Mouse (Mus musculus): ENCODE measurements around the gene B3galt5. TPM values are rescaled to one million over a fixed set of nuclear protein-coding genes. Genes with fewer than 3 reads are reported as not detected.

B3galt5 gene
- polyA plus RNA-seq (2012; ENCODE audit: low replicate concordance): 0.03 and 0.10 TPM in 2 replicates

DNA sequence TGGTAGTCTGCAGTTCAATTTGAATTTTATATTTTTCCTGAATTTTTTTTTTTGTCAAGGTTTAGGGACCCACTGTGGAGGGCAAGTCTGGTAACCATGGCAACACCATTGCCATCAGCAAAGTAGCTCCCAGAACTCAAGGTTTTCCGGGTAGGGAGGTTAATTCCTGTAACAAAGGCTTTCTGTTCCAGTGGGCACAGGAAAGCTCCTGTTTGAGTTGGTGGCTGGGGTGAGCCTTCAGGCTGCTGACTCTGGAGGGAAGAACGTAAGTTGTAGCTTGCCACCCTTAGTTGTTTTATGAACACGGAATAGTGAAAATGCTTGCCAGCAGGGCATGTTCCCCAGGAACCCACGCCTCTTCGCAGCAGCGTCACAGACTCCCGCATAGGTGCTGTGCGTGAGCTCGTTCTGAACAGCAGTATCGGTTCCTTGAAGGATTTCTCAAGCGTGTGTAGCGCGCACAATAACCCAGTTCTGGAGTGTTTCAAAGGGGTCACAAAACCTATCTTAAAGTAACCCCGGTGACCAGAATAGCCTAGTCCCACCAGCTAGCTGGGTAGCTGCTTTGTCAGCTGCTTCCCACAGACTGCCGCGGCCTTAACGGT lies at the start of gene B3galt5:
B3galt5 (plus strand) TSS at position 436 of the 605 bp plus-strand sequence.

DNA sequence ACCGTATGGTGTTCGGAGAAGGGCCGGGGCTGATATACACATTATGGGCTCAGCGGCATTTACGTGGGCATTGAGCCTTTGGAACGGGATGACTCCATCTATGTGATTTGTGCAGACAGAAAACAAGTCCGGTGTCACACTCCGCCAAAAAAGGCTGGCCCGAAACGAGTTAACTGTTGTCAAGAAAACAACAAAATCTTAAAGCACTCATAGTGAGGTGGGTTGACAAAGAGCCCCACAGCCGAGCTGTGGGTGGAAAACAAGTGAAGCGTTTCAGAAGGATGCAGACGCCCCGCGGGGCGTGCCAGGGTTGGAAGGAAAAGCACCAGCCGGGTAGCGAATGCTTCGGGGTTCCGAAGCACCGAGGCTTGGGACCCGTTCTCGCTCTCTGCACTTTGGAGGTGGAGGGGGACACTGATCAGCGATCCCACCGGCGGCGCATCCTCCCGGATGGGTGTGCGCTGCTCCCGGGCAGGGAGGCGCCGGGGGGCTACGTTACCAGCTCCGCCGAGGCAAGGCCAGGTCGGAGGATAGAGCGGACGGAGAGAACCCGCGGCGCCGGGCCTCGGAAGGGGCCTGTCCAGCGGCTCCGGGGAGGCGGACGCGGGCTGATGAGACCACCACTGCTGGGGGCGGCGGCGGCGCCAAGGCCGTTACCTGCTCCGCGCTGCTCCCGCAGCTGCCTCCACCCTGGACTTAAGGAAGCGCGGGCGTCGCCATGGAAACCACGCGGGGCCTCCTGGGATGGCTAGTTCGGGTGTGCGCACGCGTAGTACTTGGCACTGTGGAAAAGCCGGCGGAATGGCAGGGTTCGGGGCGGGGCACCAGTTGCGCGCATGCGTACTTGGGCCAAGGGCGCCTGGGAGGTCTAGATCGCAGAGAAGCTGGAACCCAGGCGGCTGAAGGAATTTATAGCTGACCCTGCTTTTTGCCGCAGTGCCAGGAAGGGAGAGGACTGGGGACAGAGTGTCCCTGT lies 43.8 kb upstream of the B3galt5 start, which contains the start of gene Lca5l:
Lca5l (minus strand) TSS at position 741 of the 976 bp plus-strand sequence.

DNA sequence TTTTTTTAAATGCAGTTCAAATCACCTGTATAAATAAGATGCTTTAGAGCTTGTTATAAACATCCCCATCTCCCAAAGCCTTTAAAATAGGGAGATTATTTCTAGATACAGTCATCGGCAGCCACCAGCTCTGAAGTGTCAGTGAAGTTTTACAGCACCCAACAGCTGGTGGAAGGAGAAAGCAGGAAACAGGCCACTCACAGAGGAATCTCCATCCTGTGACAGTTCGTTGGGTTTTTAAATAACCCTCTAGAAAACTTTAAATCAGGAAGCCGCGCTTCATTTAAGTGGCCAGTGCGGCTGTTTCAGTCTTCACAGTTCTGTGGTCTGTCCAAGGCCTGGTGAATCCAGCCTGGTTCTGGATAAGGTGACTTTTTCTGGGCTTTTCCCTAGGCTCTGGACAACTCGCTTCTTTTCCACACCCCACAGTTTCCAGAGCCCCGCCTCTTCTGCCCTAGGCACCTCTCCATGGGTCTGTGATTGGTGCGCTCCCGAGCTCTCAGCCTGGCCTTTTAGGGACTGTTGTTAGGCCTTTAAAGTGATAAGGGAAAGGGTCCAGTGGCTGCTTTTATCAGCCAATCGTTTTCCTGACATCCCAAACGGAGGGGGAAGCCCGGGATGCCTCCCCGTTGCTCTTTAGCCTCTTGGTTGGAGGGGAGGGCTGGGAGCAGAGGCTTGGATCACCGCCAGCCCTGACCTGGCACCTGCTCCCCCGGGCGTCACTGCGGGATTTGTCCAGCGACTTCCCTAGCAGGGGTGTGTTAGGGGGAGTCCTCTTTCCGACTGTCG lies 35.5 kb upstream of the B3galt5 start, which contains the start of gene Sh3bgr:
Sh3bgr (plus strand) TSS at position 538 of the 789 bp plus-strand sequence.

Other genes starting within 250 kb of the B3galt5 start
- 18.0 and 25.1 TPM in 2 replicates for gene Psmg1, start 244.8 kb upstream of the B3galt5 start, polyA plus RNA-seq (2012; ENCODE audit: low replicate concordance)
- 14.2 and 26.2 TPM in 2 replicates for gene Brwd1, start 153.3 kb upstream of the B3galt5 start, polyA plus RNA-seq (2012; ENCODE audit: low replicate concordance)
- 59.8 and 77.7 TPM in 2 replicates for gene Hmgn1, start 108.1 kb upstream of the B3galt5 start, polyA plus RNA-seq (2012; ENCODE audit: low replicate concordance)
- gene Wrb, start 90.4 kb upstream of the B3galt5 start, polyA plus RNA-seq (2012; ENCODE audit: low replicate concordance): 2.9 TPM in 2 replicates
- 0.04 and 0.08 TPM in 2 replicates for gene Lca5l, start 43.5 kb upstream of the B3galt5 start, polyA plus RNA-seq (2012; ENCODE audit: low replicate concordance)
- 0.49 and 1.1 TPM in 2 replicates for gene Sh3bgr, start 35.4 kb upstream of the B3galt5 start, polyA plus RNA-seq (2012; ENCODE audit: low replicate concordance)
- 0.44 and 0.86 TPM in 2 replicates for gene Itgb2l, start 207.8 kb downstream of the B3galt5 start, polyA plus RNA-seq (2012; ENCODE audit: low replicate concordance)
- 0.49 and 2.3 TPM in 2 replicates for gene Pcp4, start 231.8 kb downstream of the B3galt5 start, polyA plus RNA-seq (2012; ENCODE audit: low replicate concordance)

Measured in hematopoietic multipotent progenitor cell, adult 10-12 weeks (in vitro differentiated cells).